8 mouse cellular contexts compared by ENCODE assay signal in genomic region chr2:30392577-30393369, GRCm38 (mm10). TPM values are rescaled to one million over a fixed set of nuclear protein-coding genes. Genes with fewer than 3 reads are reported as not detected.
DNase-seq lines count a peak whose midpoint lies in the region; ATAC-seq and TF ChIP-seq lines count a peak whose summit lies in the region.

No protein-coding gene starts in this region.

- peak overlapping the region; percentile 88 for H3K4me3 ChIP-seq in G1E (ENCODE audit: low read depth, low read length)
- peak overlapping the region; percentile 80 for H3K4me3 ChIP-seq in erythroblast, embryonic 14.5 days (replicated peaks)
- peak overlapping the region; percentile 88 to 91 for H3K4me3 ChIP-seq in heart, embryonic 14.5 days (ENCODE audit: control insufficient read depth in 1 of 2, insufficient read depth in 1 of 2, low read depth in 1 of 2, low read length in 2 of 2)
- peak overlapping the region; percentile 56 for H3K4me3 ChIP-seq in kidney, postnatal 0 days (replicated peaks; ENCODE audit: low read depth, low read length)
- H3K4me3 ChIP-seq in lung, adult 2 months (replicated peaks; ENCODE audit: extremely low read depth, low read depth, low read length) = peak overlapping the region; percentile 84

- peak overlapping the region; percentile 92 for H3K4me2 ChIP-seq in heart, embryonic 14.5 days (ENCODE audit: low read length)
- H3K4me2 ChIP-seq in kidney, postnatal 0 days (ENCODE audit: low read length) = peak overlapping the region; percentile 85

- no peaks in the 10 kb centered on the region for H3K9me3 ChIP-seq in G1E (replicated peaks)
- H3K9me3 ChIP-seq in erythroblast, embryonic 14.5 days (ENCODE audit: control insufficient read depth, low read length) = peaks cover 5% of the 10 kb centered on the region; the same call in 1 of the 2 replicates
- no peaks in the 10 kb centered on the region for H3K9me3 ChIP-seq in heart, embryonic 14.5 days (ENCODE audit: control insufficient read depth, low read length)
- no peaks in the 10 kb centered on the region for H3K9me3 ChIP-seq in kidney, postnatal 0 days (replicated peaks; ENCODE audit: low read length)

- ATAC-seq in G1E (ENCODE audit: extremely low read depth, insufficient number of reproducible peaks, low FRiP score, poor library complexity, severe bottlenecking) = no peak
- peak; percentile 68 for ATAC-seq in heart, embryonic 14.5 days (ENCODE audit: insufficient number of reproducible peaks, insufficient read depth, low FRiP score, low read depth)
- ATAC-seq in kidney, postnatal 0 days (replicated peaks; ENCODE audit: low FRiP score, low read depth) = peak; percentile 69

- 1% methylated on average over 54 of the region's 54 CpGs for whole genome bisulfite sequencing in heart, embryonic 14.5 days
- WGBS in kidney, postnatal 0 days = under 1% methylated on average over 44 of the region's 54 CpGs
- under 1% methylated on average over 54 of the region's 54 CpGs for WGBS in lung, adult 2 months

- peak; percentile 38; the same call in 1 of the 2 replicates for TF ChIP-seq POLR2A in lung, adult 2 months (IDR thresholded peaks at IDR 0.05; ENCODE audit: borderline replicate concordance, extremely low read depth, low read depth, low read length)

- peak overlapping the region; percentile 77 to 89 for H3K27ac ChIP-seq in heart, embryonic 14.5 days (replicated peaks in 1 of 2; ENCODE audit: control insufficient read depth in 1 of 2, insufficient read depth in 1 of 2, low read depth in 2 of 2, low read length in 2 of 2)
- peak overlapping the region; percentile 61 for H3K27ac ChIP-seq in kidney, postnatal 0 days

- peaks cover 47% of the 10 kb centered on the region for H3K36me3 ChIP-seq in G1E (replicated peaks)
- peaks cover 40% of the 10 kb centered on the region for H3K36me3 ChIP-seq in erythroblast, embryonic 14.5 days (ENCODE audit: control insufficient read depth)
- H3K36me3 ChIP-seq in heart, embryonic 14.5 days (ENCODE audit: control insufficient read depth, insufficient read depth, low read length) = peaks cover 29% of the 10 kb centered on the region
- H3K36me3 ChIP-seq in kidney, postnatal 0 days (ENCODE audit: insufficient read depth, low read length) = peaks cover 15% of the 10 kb centered on the region

- DNase-seq in G1E (ENCODE audit: low spot score) = peak; percentile 81
- DNase-seq in brain, embryonic 18.5 days (ENCODE audit: low read depth, low spot score) = peak; percentile 82
- peak; percentile 81 for DNase-seq in kidney, postnatal 0 days (ENCODE audit: low spot score)
- peak; percentile 85 for DNase-seq in lung, adult 2 months
- peak; percentile 75 for DNase-seq in ovary, postnatal 36 days (ENCODE audit: low spot score)
- DNase-seq in urinary bladder, postnatal 25 days (ENCODE audit: low spot score) = peak; percentile 56

- H3K9ac ChIP-seq in heart, embryonic 14.5 days (ENCODE audit: low read length) = peak overlapping the region; percentile 83
- H3K9ac ChIP-seq in kidney, postnatal 0 days (ENCODE audit: low read depth, low read length) = peak overlapping the region; percentile 57

- peaks cover 70% of the 10 kb centered on the region for H3K4me1 ChIP-seq in G1E (ENCODE audit: insufficient read depth, low read depth, low read length)
- peaks cover 38% of the 10 kb centered on the region for H3K4me1 ChIP-seq in erythroblast, embryonic 14.5 days (ENCODE audit: control insufficient read depth)
- H3K4me1 ChIP-seq in heart, embryonic 14.5 days (ENCODE audit: control insufficient read depth in 2 of 2, insufficient read depth in 2 of 2, low read length in 2 of 2) = peaks cover 5 to 14% of the 10 kb centered on the region in 2 experiments
- H3K4me1 ChIP-seq in kidney, postnatal 0 days (replicated peaks; ENCODE audit: insufficient read depth, low read length) = no peaks in the 10 kb centered on the region; the same call in 1 of the 2 replicates
- no peaks in the 10 kb centered on the region for H3K4me1 ChIP-seq in lung, adult 2 months (ENCODE audit: control insufficient read depth, insufficient read depth, low read length)

- TF ChIP-seq CTCF in G1E (IDR thresholded peaks at IDR 0.05; ENCODE audit: low read depth, low read length) = no peak
- TF ChIP-seq CTCF in kidney, postnatal 0 days (IDR thresholded peaks at IDR 0.05; ENCODE audit: low read depth) = no peak
- no peak for TF ChIP-seq CTCF in lung, adult 2 months (IDR thresholded peaks at IDR 0.05; ENCODE audit: insufficient read depth, low read length)

- H3K27me3 ChIP-seq in G1E (ENCODE audit: insufficient read depth, low read length) = no peaks in the 10 kb centered on the region
- no peaks in the 10 kb centered on the region for H3K27me3 ChIP-seq in erythroblast, embryonic 14.5 days (ENCODE audit: control insufficient read depth)
- no peaks in the 10 kb centered on the region for H3K27me3 ChIP-seq in heart, embryonic 14.5 days (ENCODE audit: control insufficient read depth, insufficient read depth, low read length)
- H3K27me3 ChIP-seq in kidney, postnatal 0 days (ENCODE audit: insufficient read depth, low read length) = no peaks in the 10 kb centered on the region

RNA-seq across cellular contexts. Expression of gene Dolpp1, which starts 0.7 kb away (rescaled TPM):
- total RNA-seq in G1E (2014; fragmentation: Nextera tagmentation) = 16.0 and 17.3 TPM in 2 replicates
- 23.2 and 25.0 TPM in 2 replicates for total RNA-seq in G1E (2017)
- polyA plus RNA-seq in G1E (2012) = 25.8 and 28.0 TPM in 2 replicates
- 2.2 and 2.6 TPM in 2 replicates for polyA plus RNA-seq in erythroblast, embryonic 14.5 days (2012)
- polyA plus RNA-seq in heart, embryonic 14.5 days (2014; fragmentation: Nextera tagmentation; extraction: Ambion mirVana) = 16.8 and 20.8 TPM in 2 replicates
- polyA plus RNA-seq in kidney, postnatal 0 days (2015; fragmentation: Nextera tagmentation; extraction: Ambion mirVana) = 23.4 and 24.5 TPM in 2 replicates
- polyA plus RNA-seq in lung, adult 2 months (2012; rRNA removed) = 49.1 and 55.6 TPM in 2 replicates

RNA-seq across cellular contexts. Expression of gene Crat, which starts 22.8 kb away (rescaled TPM):
- total RNA-seq in G1E (2014; fragmentation: Nextera tagmentation) (28.6 and 44.4 TPM in 2 replicates), G1E (2017) (16.1 and 17.2 TPM in 2 replicates)
- 34.2 and 43.2 TPM in 2 replicates for polyA plus RNA-seq in G1E (2012)
- 15.6 and 20.5 TPM in 2 replicates for polyA plus RNA-seq in erythroblast, embryonic 14.5 days (2012)
- 127 and 135 TPM in 2 replicates for polyA plus RNA-seq in heart, embryonic 14.5 days (2014; fragmentation: Nextera tagmentation; extraction: Ambion mirVana)
- 42.9 and 49.2 TPM in 2 replicates for polyA plus RNA-seq in kidney, postnatal 0 days (2015; fragmentation: Nextera tagmentation; extraction: Ambion mirVana)
- 89.2 and 103 TPM in 2 replicates for polyA plus RNA-seq in lung, adult 2 months (2012; rRNA removed)

RNA-seq across cellular contexts. Expression of gene Ptpa, which starts 23.1 kb away (rescaled TPM):
- total RNA-seq in G1E (2014; fragmentation: Nextera tagmentation) (87.0 and 106 TPM in 2 replicates), G1E (2017) (74.1 and 81.5 TPM in 2 replicates)
- 502 and 583 TPM in 2 replicates for polyA plus RNA-seq in G1E (2012)
- polyA plus RNA-seq in erythroblast, embryonic 14.5 days (2012) = 150 and 192 TPM in 2 replicates
- 42.0 and 61.2 TPM in 2 replicates for polyA plus RNA-seq in heart, embryonic 14.5 days (2014; fragmentation: Nextera tagmentation; extraction: Ambion mirVana)
- 131 and 142 TPM in 2 replicates for polyA plus RNA-seq in kidney, postnatal 0 days (2015; fragmentation: Nextera tagmentation; extraction: Ambion mirVana)
- polyA plus RNA-seq in lung, adult 2 months (2012; rRNA removed) = 131 and 136 TPM in 2 replicates

RNA-seq across cellular contexts. Expression of gene Miga2, which starts 28.7 kb away (rescaled TPM):
- 9.5 and 12.0 TPM in 2 replicates for total RNA-seq in G1E (2014; fragmentation: Nextera tagmentation)
- total RNA-seq in G1E (2017) = 9.2 and 13.5 TPM in 2 replicates
- 8.1 and 9.0 TPM in 2 replicates for polyA plus RNA-seq in G1E (2012)
- 0.95 and 1.2 TPM in 2 replicates for polyA plus RNA-seq in erythroblast, embryonic 14.5 days (2012)
- 28.3 and 31.6 TPM in 2 replicates for polyA plus RNA-seq in heart, embryonic 14.5 days (2014; fragmentation: Nextera tagmentation; extraction: Ambion mirVana)
- 22.2 and 22.8 TPM in 2 replicates for polyA plus RNA-seq in kidney, postnatal 0 days (2015; fragmentation: Nextera tagmentation; extraction: Ambion mirVana)
- polyA plus RNA-seq in lung, adult 2 months (2012; rRNA removed) = 28.2 and 36.1 TPM in 2 replicates

RNA-seq across cellular contexts. Expression of gene Sh3glb2, which starts 33.6 kb away (rescaled TPM):
- total RNA-seq in G1E (2014; fragmentation: Nextera tagmentation) = 20.8 and 24.8 TPM in 2 replicates
- 31.3 and 47.2 TPM in 2 replicates for total RNA-seq in G1E (2017)
- polyA plus RNA-seq in G1E (2012) = 23.3 and 24.9 TPM in 2 replicates
- polyA plus RNA-seq in erythroblast, embryonic 14.5 days (2012) = 1.8 TPM in 2 replicates
- 94.6 and 97.3 TPM in 2 replicates for polyA plus RNA-seq in heart, embryonic 14.5 days (2014; fragmentation: Nextera tagmentation; extraction: Ambion mirVana)
- 65.1 and 66.4 TPM in 2 replicates for polyA plus RNA-seq in kidney, postnatal 0 days (2015; fragmentation: Nextera tagmentation; extraction: Ambion mirVana)
- polyA plus RNA-seq in lung, adult 2 months (2012; rRNA removed) = 132 and 136 TPM in 2 replicates
